Mouse (Mus musculus): ENCODE data around the gene Pdzd2.

The Pdzd2 gene

GRCm38 (mm10) chr15:12532568-12532967 is 207.2 kb downstream of the Pdzd2 start:
- no peak for DNase-seq (ENCODE audit: low read depth)

- DNase-seq (ENCODE audit: low read depth), result no peak
Measured at GRCm38 (mm10) chr15:12522810-12523209, 216.9 kb downstream of the Pdzd2 start.

- DNase-seq (ENCODE audit: low read depth), result no peak
Measured at GRCm38 (mm10) chr15:12520292-12520691, 219.4 kb downstream of the Pdzd2 start.

DNA sequence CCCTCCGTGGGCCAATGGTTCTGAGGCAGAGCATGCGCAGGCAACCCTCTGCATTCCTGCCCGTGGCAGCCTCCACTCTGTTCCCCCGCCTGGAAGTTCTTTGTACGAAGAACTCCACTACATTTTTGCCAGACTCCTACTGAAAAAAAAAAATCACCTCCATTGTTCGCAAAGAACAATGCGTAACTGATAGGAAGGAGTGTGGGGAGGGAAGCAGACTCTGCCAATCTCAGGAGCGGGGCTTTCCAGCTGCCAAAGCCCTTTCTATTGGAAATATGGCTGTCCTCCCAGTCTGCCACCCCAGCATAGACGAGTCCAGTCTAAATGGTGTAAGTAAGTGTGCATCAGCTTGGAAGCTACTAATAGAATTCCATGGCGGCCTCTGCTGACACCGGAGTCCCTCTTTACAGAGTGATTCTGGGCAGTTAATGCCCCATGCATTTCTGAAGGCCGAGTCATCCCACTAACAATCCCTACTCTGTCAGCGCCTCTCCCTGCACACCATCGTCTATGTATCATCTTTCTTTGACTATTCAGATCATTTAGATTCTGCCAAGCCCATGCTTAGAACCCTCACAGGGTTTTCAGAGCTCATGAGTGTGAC is 221.3 kb downstream of the Pdzd2 start:
- no peak for DNase-seq (ENCODE audit: low read depth)

DNA sequence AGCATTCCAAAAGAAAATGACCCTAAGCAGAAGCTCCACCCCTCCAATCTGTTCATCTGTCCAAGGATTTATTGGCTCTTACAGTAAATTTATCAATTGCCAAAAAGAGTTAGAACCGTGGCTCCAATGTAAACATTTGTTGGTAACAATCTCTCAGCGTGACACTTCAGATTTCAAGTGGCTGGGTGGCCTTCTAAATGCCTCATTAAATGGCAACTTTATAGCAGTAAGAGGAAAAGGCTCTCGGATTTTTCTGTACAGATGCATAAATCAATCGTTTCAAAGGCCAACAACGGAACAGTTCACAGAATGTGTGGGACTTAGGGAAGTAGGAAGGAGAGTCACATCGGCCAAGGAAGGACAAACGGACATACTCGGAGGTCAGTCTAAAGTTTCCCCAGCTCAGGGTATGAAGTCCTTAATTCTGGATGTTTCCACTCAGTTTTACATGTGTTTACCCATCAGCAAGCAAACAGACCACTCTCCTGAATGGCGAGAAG is 222.4 kb downstream of the Pdzd2 start:
- no peak for DNase-seq (ENCODE audit: low read depth)

GRCm38 (mm10) chr15:12515272-12515844 is 224.4 kb downstream of the Pdzd2 start:
- no peak for DNase-seq (ENCODE audit: low read depth)

GRCm38 (mm10) chr15:12513526-12513925 is 226.2 kb downstream of the Pdzd2 start:
- DNase-seq (ENCODE audit: low read depth), result no peak

DNA sequence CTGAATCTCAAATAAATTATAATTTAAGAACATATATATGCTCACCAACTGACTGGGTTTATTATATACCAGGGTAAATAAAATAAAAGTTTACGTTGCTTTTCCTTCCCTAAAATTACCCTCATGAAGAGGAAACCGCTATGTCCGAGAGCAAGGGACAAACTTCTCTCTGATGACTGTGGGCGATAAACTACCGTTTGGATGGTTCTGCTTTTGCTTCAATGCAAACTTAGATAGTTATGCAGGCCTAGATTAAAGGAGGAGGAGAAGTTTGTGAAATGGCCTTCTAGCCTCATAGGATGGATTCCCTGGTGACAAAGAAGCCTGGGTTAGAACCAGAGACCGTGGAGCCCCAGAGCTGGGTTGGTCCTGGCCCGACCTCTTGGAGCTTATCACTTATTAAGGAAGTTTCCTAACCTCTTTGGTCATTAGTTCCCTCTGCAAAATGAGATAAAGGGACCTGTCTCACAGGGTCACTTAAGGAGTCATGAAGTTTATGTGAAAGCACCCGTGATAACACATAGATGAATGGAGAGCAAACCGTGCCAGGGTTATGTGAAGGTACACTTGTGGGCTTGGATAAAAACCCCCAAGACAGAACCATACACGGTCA is 230.9 kb downstream of the Pdzd2 start:
- no peak for DNase-seq (ENCODE audit: low read depth)

- no peak for DNase-seq (ENCODE audit: low read depth)
Measured at GRCm38 (mm10) chr15:12507523-12507922, 232.2 kb downstream of the Pdzd2 start.

DNA sequence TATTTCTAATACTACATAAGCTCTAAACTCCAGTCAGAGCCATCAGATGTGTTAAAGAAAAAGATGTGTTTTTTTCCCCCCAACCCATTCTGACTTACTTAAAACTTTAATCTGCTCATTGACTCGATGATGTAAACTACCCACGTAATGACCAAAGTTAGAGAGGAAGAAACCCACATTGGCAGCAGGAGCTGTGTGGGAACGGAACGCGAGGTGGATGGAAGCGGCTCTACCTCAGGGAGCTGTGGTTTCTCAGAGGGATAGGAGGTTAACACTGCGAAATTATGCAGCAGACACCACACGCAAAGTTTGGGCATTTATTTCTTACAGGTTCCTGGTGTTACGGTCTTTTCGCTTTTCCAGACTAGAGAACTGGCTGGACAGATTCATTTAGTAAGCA is 233.2 kb downstream of the Pdzd2 start:
- no peak for DNase-seq (ENCODE audit: low read depth)

DNA sequence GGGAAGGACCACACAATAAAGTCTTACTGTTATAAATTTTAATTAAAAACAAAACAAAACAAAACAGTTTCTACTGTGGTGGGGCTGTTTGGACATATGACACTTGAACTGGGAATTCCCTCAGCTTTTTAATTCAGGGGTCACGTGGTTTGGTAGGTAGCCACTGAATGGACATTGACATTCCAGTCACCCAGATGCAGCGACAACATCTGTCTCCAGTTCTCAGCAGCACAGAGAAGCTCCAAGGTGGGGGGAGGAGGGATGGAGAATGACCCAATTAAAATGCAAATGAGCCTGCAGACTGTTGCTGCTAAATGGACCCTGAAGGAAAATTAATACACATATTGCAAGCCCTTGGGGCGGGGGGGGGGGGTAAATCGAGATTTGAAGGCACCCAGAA is 233.6 kb downstream of the Pdzd2 start:
- DNase-seq (ENCODE audit: low read depth), result no peak

DNA sequence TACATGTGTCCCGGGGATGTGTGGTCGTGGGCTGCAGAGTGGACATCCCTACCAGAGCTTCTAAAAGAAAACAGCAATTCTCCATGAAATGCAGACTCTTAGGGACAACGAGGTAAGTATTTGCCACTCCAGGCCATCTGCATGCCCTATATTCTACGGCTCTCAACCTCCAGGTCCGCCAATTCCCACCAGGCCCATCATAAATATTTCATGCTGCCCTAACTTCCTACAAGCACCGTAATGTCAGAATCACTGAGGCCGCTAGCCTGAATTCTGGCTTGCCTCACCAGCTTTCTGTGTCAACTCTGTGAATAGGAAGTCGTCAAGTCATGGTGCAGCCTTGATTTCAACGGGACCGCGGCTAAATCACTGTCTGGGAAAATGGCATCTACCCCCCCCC is 234.2 kb downstream of the Pdzd2 start:
- DNase-seq (ENCODE audit: low read depth), result no peak

DNA sequence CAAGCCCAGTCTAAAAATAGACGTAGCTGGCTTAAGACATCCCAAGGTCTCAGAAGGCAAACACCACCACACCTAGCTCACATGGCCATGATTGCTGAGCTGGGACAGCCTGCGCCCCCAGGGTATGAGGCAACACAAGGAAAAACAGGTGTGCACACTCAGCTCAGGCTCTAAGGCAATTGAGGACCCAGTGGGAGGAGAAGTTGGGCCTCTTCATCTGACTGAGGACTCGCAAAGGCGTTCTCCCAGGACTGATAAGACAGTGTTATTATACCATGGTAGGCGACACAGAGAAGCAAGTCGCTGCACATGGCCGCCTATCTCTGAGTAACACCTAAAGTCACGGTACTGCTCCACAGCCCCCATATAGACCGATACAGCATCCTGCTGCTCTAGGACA is 235.8 kb downstream of the Pdzd2 start:
- no peak for DNase-seq (ENCODE audit: low read depth)

DNA sequence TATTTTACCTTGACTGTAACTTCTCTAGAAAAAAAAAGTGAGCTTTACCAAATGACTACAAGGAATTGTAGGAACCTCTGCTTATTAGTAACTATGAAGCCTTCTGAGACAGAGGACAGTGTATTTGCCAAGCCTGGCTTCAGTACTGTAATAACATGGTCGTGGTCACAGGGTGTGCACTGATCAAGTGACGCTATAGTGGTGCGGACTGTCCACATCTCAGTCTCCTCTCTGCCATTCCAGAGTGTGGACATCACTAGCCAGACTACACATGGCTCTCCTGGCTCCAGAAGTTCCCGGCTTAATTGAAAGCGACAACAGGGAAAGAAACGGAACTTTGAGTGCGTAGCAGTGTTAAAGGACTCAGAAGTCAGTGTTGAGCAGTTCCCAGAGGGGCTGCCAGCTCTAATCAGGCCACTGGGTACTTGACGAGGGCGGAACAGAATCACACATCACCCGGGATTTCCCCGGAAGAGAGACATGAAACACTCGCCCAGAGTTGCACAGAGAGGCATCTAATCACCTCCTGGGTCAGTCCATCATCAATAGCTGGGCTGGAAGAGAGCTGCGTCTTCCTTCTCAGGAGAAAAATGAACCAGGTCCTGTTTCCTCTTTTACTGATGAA is 237.7 kb downstream of the Pdzd2 start:
- DNase-seq (ENCODE audit: low read depth), result no peak

- no peak for DNase-seq (ENCODE audit: low read depth)
Measured at GRCm38 (mm10) chr15:12500674-12501073, 239.1 kb downstream of the Pdzd2 start.

DNA sequence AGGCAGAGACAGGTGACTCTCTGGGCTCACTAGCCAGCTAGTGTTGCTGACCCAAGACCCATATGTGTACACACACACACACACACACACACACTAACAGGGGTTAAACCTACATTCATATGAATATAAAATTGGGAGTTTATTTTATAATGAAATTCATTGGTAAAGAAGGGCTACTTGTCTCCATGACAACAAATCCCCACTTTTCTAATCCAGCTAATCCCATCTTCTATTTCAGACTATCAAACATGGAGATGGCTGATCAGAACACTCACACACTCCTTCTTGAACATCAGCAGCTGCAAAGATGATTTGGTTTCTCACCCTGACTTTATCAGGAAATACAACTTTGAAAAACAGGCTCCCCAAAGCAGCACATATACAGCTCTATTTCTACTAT is 245.6 kb downstream of the Pdzd2 start:
- no peak for DNase-seq (ENCODE audit: low read depth)

- DNase-seq (ENCODE audit: low read depth), result no peak
Measured at GRCm38 (mm10) chr15:12493258-12493657, 246.5 kb downstream of the Pdzd2 start.

DNA sequence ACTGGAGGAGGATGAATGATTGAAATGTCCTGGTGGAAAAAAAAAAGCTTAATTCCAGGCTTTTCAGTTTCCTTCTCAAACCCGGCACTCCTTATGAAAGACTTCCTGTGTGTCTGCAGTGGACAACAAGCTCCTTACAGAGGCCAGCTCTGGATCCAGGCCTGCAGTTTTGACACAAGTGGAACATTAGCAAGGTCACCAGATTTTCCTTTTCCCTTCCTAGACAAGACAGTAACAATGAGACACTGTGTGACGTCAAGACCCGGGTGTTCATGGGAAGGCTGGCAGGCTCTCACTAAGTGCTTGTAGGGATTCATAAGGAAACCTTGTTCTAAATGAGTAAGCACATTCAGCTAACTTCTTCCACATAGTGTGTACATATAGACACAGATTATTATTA is 248.8 kb downstream of the Pdzd2 start:
- DNase-seq (ENCODE audit: low read depth), result no peak

DNA sequence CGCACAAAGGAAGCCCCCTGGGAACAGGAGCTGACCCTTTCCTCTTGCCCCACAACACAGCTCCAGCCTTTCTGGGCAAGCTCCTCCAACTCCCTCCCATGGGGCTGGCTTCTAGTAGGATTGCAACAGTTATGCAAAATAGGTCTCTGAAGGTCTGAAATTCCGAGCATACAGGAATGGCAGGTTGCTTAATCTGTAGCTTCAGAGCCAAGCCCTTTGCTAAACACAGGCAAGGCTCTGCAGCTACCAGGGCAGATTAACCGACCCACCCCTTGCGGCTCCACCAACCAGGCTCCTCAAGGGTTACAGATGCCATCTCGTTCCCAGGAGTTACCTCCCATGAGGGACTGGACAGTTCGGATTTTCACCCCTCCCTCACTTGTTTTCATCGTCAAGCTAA is 249.2 kb downstream of the Pdzd2 start:
- DNase-seq (ENCODE audit: low read depth), result no peak

DNA sequence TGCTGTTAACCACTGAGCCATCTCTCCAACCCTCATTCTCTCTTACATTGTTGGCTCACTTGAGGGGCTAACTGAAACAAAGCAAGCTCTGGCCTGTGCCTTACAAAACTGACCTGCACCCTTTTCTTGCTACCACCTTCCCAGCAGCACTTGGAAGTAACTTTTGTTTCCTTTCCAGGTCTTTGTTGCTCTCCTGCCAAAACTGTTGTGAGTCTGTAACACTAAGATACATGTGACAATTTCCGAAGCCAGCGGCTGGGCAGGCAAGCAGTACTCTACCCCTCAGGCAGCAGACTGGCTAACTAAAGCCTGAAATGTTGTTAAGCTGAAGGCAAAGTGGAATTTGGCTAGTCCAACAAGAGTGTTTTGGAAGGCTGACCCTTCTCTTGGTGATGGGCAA is 251.4 kb downstream of the Pdzd2 start:
- no peak for DNase-seq (ENCODE audit: low read depth)

DNA sequence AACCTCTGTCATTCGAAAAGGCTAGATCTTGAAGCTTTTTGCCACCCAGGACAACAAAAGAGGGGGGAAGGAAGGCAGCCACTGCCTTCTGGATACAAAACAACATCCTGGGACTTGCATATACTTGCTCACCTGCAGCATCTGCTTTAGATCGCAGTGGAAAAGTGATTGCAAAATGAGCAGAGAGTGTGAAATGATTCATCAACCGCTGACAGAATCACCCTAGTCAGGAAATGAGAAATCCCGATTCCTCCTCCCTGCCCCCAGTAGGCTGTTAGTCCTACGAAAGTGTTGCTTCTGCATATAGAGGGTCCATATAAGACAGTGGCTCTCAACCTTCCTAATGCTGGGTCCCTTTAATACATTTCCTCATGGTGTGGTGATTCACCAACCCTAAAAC is 258.5 kb downstream of the Pdzd2 start:
- no peak for DNase-seq (ENCODE audit: low read depth)

- DNase-seq (ENCODE audit: low read depth), result no peak
Measured at GRCm38 (mm10) chr15:12480369-12480768, 259.4 kb downstream of the Pdzd2 start.

DNA sequence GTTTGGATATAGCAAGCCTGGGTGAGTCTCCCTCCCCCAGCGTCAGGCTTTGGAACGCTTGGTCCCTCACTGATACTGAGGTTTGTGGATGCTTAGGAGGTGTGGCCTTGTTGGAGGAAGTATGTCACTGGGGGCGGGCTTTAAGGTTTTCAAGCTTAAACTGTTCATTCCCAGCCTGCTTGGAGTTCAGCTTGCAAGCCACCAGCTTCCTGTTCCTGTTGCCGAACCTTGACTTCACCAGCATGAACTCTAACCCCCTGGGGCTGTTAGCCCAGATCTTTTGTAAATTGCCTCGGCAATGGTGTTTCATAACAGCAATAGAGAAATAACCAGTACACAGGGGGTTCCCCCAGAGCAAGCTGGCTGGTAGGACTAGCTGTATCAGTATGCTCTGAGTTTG is 260.4 kb downstream of the Pdzd2 start:
- peak; percentile 4 for DNase-seq (ENCODE audit: low read depth)
